Mouse (Mus musculus) thymus, adult 2 months (tissue): Measurements from ENCODE around the gene Snrpd3.

ENCODE experiments used
- CTCF ChIP-seq: fragments of 200-500 bp; IDR thresholded peaks from 2 replicates; pipeline ENCODE4 v1.5.1; 2012; ENCODE audit warnings: mild to moderate bottlenecking, control low read depth, low read length, moderate library complexity, borderline replicate concordance; ENCODE audit not compliant: control insufficient read depth, poor library complexity, insufficient read depth; ENCODE audit errors: extremely low read depth
- POLR2A ChIP-seq: fragments of 200-500 bp; IDR thresholded peaks from 2 replicates; pipeline ENCODE4 v1.6.1; 2012; ENCODE audit warnings: mild to moderate bottlenecking, low read length, control low read depth, moderate library complexity; ENCODE audit not compliant: control insufficient read depth, poor library complexity, insufficient read depth; ENCODE audit errors: extremely low read depth

GRCm38 (mm10) chr10:75531532-75532090 lies 14.3 kb downstream of the Snrpd3 start:
- TF ChIP-seq POLR2A (no peak), CTCF (no peak)
